Mouse (Mus musculus) testis, adult 2 months (tissue): ENCODE measurements around the gene Osbpl9. TPM values are rescaled to one million over a fixed set of nuclear protein-coding genes. Genes with fewer than 3 reads are reported as not detected.

Experiments
- H3K27ac ChIP-seq: fragments of 200-500 bp; 2 replicates; pipeline ENCODE4 v1.5.1; 2012; ENCODE audit warnings: low read depth, low read length; ENCODE audit not compliant: control insufficient read depth, insufficient read depth
- H3K27me3 ChIP-seq: fragments of 200-500 bp; 2 replicates; pipeline ENCODE4 v1.6.1; 2012; ENCODE audit warnings: mild to moderate bottlenecking, low read length, moderate library complexity; ENCODE audit not compliant: control insufficient read depth, insufficient read depth
- H3K36me3 ChIP-seq: fragments of 200-500 bp; 2 replicates; pipeline ENCODE4 v1.6.1; 2012; ENCODE audit warnings: mild to moderate bottlenecking, low read length; ENCODE audit not compliant: control insufficient read depth, insufficient read depth
- H3K4me1 ChIP-seq: fragments of 200-500 bp; 2 replicates; pipeline ENCODE4 v1.6.1; 2012; ENCODE audit warnings: low read length; ENCODE audit not compliant: control insufficient read depth, insufficient read depth
- H3K4me3 ChIP-seq: fragments of 200-500 bp; 2 replicates; pipeline ENCODE4 v1.5.1; 2012; ENCODE audit warnings: low read depth, mild to moderate bottlenecking, low read length, moderate library complexity, mixed read lengths; ENCODE audit not compliant: control insufficient read depth
- CTCF ChIP-seq: fragments of 200-500 bp; IDR thresholded peaks from 2 replicates; pipeline ENCODE4 v1.5.1; 2012; ENCODE audit warnings: low read depth, mild to moderate bottlenecking, inconsistent platforms, low read length, moderate library complexity; ENCODE audit not compliant: control insufficient read depth, insufficient read depth, insufficient replicate concordance
- POLR2A ChIP-seq: fragments of 200-500 bp; IDR thresholded peaks from 2 replicates; pipeline ENCODE4 v1.6.1; 2012; ENCODE audit warnings: low read depth, mild to moderate bottlenecking, inconsistent platforms, low read length, moderate library complexity; ENCODE audit not compliant: control insufficient read depth
- polyA plus RNA-seq: library from polyadenylated mRNA; depleted of rRNA; stranded (reverse); fragments of >200 nt; gene quantifications from 2 replicates; pipeline ENCODE4 v1.2.3, GENCODE M21; 2012

Gene Osbpl9
- polyA plus RNA-seq, 1 experiment, result 100 TPM

GRCm38 (mm10) chr4:109175677-109176076 lies 26.4 kb downstream of the Osbpl9 start:
- TF ChIP-seq CTCF, result no peak
- TF ChIP-seq POLR2A, result no peak
- H3K4me3 ChIP-seq, result no peak overlapping the region
- H3K27me3 ChIP-seq, result no peaks in the 10 kb centered on the region
- no peaks in the 10 kb centered on the region for H3K36me3 ChIP-seq
- peaks cover 2% of the 10 kb centered on the region for H3K4me1 ChIP-seq
- H3K27ac ChIP-seq, result peak overlapping the region; percentile 14; the same call in 1 of the 2 replicates

GRCm38 (mm10) chr4:109173775-109174440 lies 28.2 kb downstream of the Osbpl9 start:
- H3K27ac ChIP-seq, result peak overlapping the region; percentile 58
- no peak overlapping the region for H3K4me3 ChIP-seq
- H3K4me1 ChIP-seq, result peaks cover 2% of the 10 kb centered on the region
- H3K27me3 ChIP-seq, result no peaks in the 10 kb centered on the region
- no peaks in the 10 kb centered on the region for H3K36me3 ChIP-seq
- TF ChIP-seq CTCF (no peak), POLR2A (no peak)

- peaks cover 2% of the 10 kb centered on the region for H3K4me1 ChIP-seq
- no peak overlapping the region for H3K4me3 ChIP-seq
- no peaks in the 10 kb centered on the region for H3K36me3 ChIP-seq
- no peak overlapping the region; the same call in 1 of the 2 replicates for H3K27ac ChIP-seq
- H3K27me3 ChIP-seq, result no peaks in the 10 kb centered on the region
- TF ChIP-seq CTCF (no peak), POLR2A (no peak)
Observed at GRCm38 (mm10) chr4:109173369-109173768, 28.7 kb downstream of the Osbpl9 start.

- Histone ChIP-seq H3K36me3 (no peaks in the 10 kb centered on the region), H3K27me3 (no peaks in the 10 kb centered on the region), H3K27ac (no peak overlapping the region), H3K4me3 (no peak overlapping the region), H3K4me1 (no peaks in the 10 kb centered on the region)
- TF ChIP-seq POLR2A, result no peak
- TF ChIP-seq CTCF, result no peak
Observed at GRCm38 (mm10) chr4:109165521-109166173, 36.4 kb downstream of the Osbpl9 start.

GRCm38 (mm10) chr4:109156481-109157261 lies 45.4 kb downstream of the Osbpl9 start:
- Histone ChIP-seq H3K27me3 (no peaks in the 10 kb centered on the region), H3K27ac (peak overlapping the region; percentile 58), H3K4me3 (no peak overlapping the region), H3K36me3 (no peaks in the 10 kb centered on the region), H3K4me1 (no peaks in the 10 kb centered on the region; the same call in 1 of the 2 replicates)
- no peak for TF ChIP-seq POLR2A

- no peaks in the 10 kb centered on the region; the same call in 1 of the 2 replicates for H3K4me1 ChIP-seq
- no peak overlapping the region for H3K4me3 ChIP-seq
Observed at GRCm38 (mm10) chr4:109156073-109156472, 46.0 kb downstream of the Osbpl9 start.

GRCm38 (mm10) chr4:109150214-109150613 lies 51.9 kb downstream of the Osbpl9 start:
- TF ChIP-seq POLR2A (no peak), CTCF (no peak)
- no peak overlapping the region for H3K27ac ChIP-seq

More at GRCm38 (mm10) chr4:109156073-109156472, 46.0 kb downstream of the Osbpl9 start:
- Histone ChIP-seq H3K27me3 (no peaks in the 10 kb centered on the region), H3K27ac (no peak overlapping the region), H3K36me3 (no peaks in the 10 kb centered on the region)
- no peak for TF ChIP-seq CTCF

More at GRCm38 (mm10) chr4:109150214-109150613, 51.9 kb downstream of the Osbpl9 start:
- no peaks in the 10 kb centered on the region for H3K4me1 ChIP-seq
- no peak overlapping the region for H3K4me3 ChIP-seq
- H3K27me3 ChIP-seq, result no peaks in the 10 kb centered on the region
- no peaks in the 10 kb centered on the region for H3K36me3 ChIP-seq
